ENCODE assay signal across 7 mouse cellular contexts in the genomic region with DNA sequence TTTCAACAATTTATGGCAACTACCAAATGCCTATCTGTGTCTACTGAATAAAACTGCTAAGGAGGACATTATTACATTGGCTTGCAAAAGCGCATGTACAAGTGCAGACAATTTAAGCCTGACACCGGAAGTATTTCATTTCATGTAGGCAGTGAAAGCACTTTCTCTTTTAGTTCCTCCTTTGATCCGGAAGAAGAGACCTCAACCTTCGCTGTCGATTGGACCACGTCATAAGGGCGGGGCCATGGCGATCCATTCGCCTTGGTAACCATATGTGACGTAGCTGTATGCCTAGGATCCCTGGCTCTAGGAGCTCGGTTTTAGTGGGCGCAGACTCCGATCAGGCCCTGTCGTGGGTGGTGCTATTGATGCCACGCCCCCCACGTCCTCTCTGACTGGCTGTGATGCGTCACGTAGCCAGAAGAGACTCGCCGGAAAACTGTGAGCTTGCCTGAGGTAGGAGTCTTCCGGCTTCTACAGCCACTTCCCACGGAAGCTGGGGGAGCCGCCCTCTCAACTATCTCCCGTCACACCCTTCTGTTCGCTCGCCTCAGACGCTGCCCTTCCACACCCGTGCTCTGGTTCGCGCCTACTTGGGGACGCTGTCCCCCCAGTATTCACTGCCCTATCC. TPM values are rescaled to one million over a fixed set of nuclear protein-coding genes. Genes with fewer than 3 reads are reported as not detected.
DNase-seq lines count a peak whose midpoint lies in the region; ATAC-seq lines count a peak whose summit lies in the region.

No protein-coding gene starts in this region.

- 1% methylated on average over 31 of the region's 31 CpGs for WGBS in embryonic facial prominence, embryonic 11.5 days
- 2% methylated on average over 31 of the region's 31 CpGs for WGBS in limb, embryonic 10.5 days
- WGBS in midbrain, embryonic 13.5 days = 1% methylated on average over 31 of the region's 31 CpGs

- H3K27me3 ChIP-seq in embryonic facial prominence, embryonic 11.5 days (ENCODE audit: control insufficient read depth, insufficient read depth, low read length) = no peaks in the 10 kb centered on the region
- no peaks in the 10 kb centered on the region for H3K27me3 ChIP-seq in limb, embryonic 10.5 days (ENCODE audit: low read depth, poor library complexity, severe bottlenecking)
- H3K27me3 ChIP-seq in midbrain, embryonic 13.5 days = peaks cover 9% of the 10 kb centered on the region

- ATAC-seq in embryonic facial prominence, embryonic 11.5 days (replicated peaks; ENCODE audit: insufficient number of reproducible peaks, low FRiP score, low TSS enrichment, low read depth) = peak; percentile 100
- ATAC-seq in granulocyte monocyte progenitor cell, adult 5-6 weeks (replicated peaks; ENCODE audit: poor library complexity, severe bottlenecking) = peak; percentile 91
- peak; percentile 99 for ATAC-seq in midbrain, embryonic 13.5 days

- peak overlapping the region; percentile 46 for H3K4me3 ChIP-seq in embryonic facial prominence, embryonic 11.5 days (ENCODE audit: low read depth, low read length)
- peak overlapping the region; percentile 72 for H3K4me3 ChIP-seq in limb, embryonic 10.5 days
- peak overlapping the region; percentile 64 for H3K4me3 ChIP-seq in midbrain, embryonic 13.5 days (replicated peaks)

- no peaks in the 10 kb centered on the region for H3K36me3 ChIP-seq in embryonic facial prominence, embryonic 11.5 days (replicated peaks; ENCODE audit: control insufficient read depth, insufficient read depth, low read depth, low read length)
- no peaks in the 10 kb centered on the region for H3K36me3 ChIP-seq in limb, embryonic 10.5 days
- H3K36me3 ChIP-seq in midbrain, embryonic 13.5 days = no peaks in the 10 kb centered on the region

- H3K9ac ChIP-seq in embryonic facial prominence, embryonic 11.5 days (replicated peaks; ENCODE audit: low read length) = peak overlapping the region; percentile 38
- peak overlapping the region; percentile 65 for H3K9ac ChIP-seq in midbrain, embryonic 13.5 days (replicated peaks)

- no peaks in the 10 kb centered on the region for H3K9me3 ChIP-seq in embryonic facial prominence, embryonic 11.5 days (replicated peaks; ENCODE audit: control insufficient read depth, low read length)
- H3K9me3 ChIP-seq in limb, embryonic 10.5 days (replicated peaks) = no peaks in the 10 kb centered on the region
- peaks cover 1% of the 10 kb centered on the region; the same call in 1 of the 2 replicates for H3K9me3 ChIP-seq in midbrain, embryonic 13.5 days

- H3K4me2 ChIP-seq in embryonic facial prominence, embryonic 11.5 days (ENCODE audit: low read depth, low read length) = peak overlapping the region; percentile 54
- H3K4me2 ChIP-seq in midbrain, embryonic 13.5 days (replicated peaks) = peak overlapping the region; percentile 63

- no peaks in the 10 kb centered on the region for H3K4me1 ChIP-seq in embryonic facial prominence, embryonic 11.5 days (ENCODE audit: control insufficient read depth, insufficient read depth, low read length)
- peaks cover 3% of the 10 kb centered on the region; the same call in 1 of the 2 replicates for H3K4me1 ChIP-seq in limb, embryonic 10.5 days
- peaks cover 3% of the 10 kb centered on the region; the same call in 1 of the 2 replicates for H3K4me1 ChIP-seq in midbrain, embryonic 13.5 days (replicated peaks)

- DNase-seq in adrenal gland, postnatal 14 days = peak; percentile 97
- peak; percentile 96 for DNase-seq in embryonic facial prominence, embryonic 11.5 days (ENCODE audit: low spot score)
- DNase-seq in kidney, adult 11 months = peak; percentile 99
- peak; percentile 87 for DNase-seq in limb, embryonic 10.5 days (ENCODE audit: low spot score)
- peak; percentile 87 for DNase-seq in spleen, adult 12 weeks (ENCODE audit: low spot score)

- H3K27ac ChIP-seq in embryonic facial prominence, embryonic 11.5 days (replicated peaks; ENCODE audit: low read depth, low read length) = peak overlapping the region; percentile 63; the same call in 1 of the 2 replicates
- H3K27ac ChIP-seq in limb, embryonic 10.5 days = peak overlapping the region; percentile 84
- peak overlapping the region; percentile 90 for H3K27ac ChIP-seq in midbrain, embryonic 13.5 days

RNA-seq across cellular contexts. Expression of a gene that starts 36.7 kb away (rescaled TPM):
- total RNA-seq in adrenal gland, postnatal 14 days (2021) = 19.4 and 20.0 TPM in 2 replicates
- 18.6 and 26.4 TPM in 2 replicates for polyA plus RNA-seq in embryonic facial prominence, embryonic 11.5 days (2014; fragmentation: Nextera tagmentation; extraction: Ambion mirVana)
- 26.9 and 36.1 TPM in 2 replicates for total RNA-seq in granulocyte monocyte progenitor cell, adult 5-6 weeks (2014; fragmentation: Nextera tagmentation)
- total RNA-seq in granulocyte monocyte progenitor cell, adult 5-6 weeks (2017) = 25.4 and 31.0 TPM in 2 replicates
- 8.9 and 11.7 TPM in 2 replicates for polyA plus RNA-seq in limb, embryonic 10.5 days (2016; fragmentation: Nextera tagmentation; extraction: Ambion mirVana)
- 21.6 and 24.4 TPM in 2 replicates for polyA plus RNA-seq in midbrain, embryonic 13.5 days (2015; fragmentation: Nextera tagmentation; extraction: Ambion mirVana)

Comparison
In these comparisons a context has a peak if more than half of its experiments do, and no peak if none do; other contexts are left out.
1. Peak in every context shown above with its lines: DNase-seq, ATAC-seq, H3K4me3 ChIP-seq and H3K27ac ChIP-seq.